Mouse (Mus musculus) spleen, adult 2 months (tissue): ENCODE measurements around the gene Cox7c. TPM values are rescaled to one million over a fixed set of nuclear protein-coding genes. Genes with fewer than 3 reads are reported as not detected.
"Not testable (repeated sequence)": the region's sequence is repeated elsewhere in the genome, so short reads cannot be mapped to it uniquely, and the experiment has no call there.

Experiments used
- DNase-seq, 2 experiments: peaks; one replicate each; pipeline versions ENCODE4 v3.0.0 to v3.0.0-alpha.2; 2012 to 2021; ENCODE audit warnings: low spot score in 2 of 2, low read depth in 1 of 2
- H3K27ac ChIP-seq: fragments of 200-500 bp; 2 replicates; pipeline ENCODE4 v1.5.1; 2012; ENCODE audit warnings: low read length, inconsistent platforms; ENCODE audit not compliant: insufficient read depth
- H3K27me3 ChIP-seq: fragments of 200-500 bp; 2 replicates; pipeline ENCODE4 v1.6.1; 2012; ENCODE audit warnings: mild to moderate bottlenecking, moderate library complexity, low read length, inconsistent platforms; ENCODE audit not compliant: control insufficient read depth, insufficient read depth
- H3K36me3 ChIP-seq: fragments of 200-500 bp; 2 replicates; pipeline ENCODE4 v1.6.1; 2012; ENCODE audit warnings: mild to moderate bottlenecking, low read length, inconsistent platforms; ENCODE audit not compliant: control insufficient read depth, insufficient read depth
- H3K4me1 ChIP-seq: fragments of 200-500 bp; 2 replicates; pipeline ENCODE4 v1.6.1; 2011; ENCODE audit warnings: inconsistent platforms; ENCODE audit not compliant: control insufficient read depth, insufficient read depth, insufficient read length
- H3K4me3 ChIP-seq: fragments of 200-500 bp; 2 replicates; pipeline ENCODE4 v1.5.1; 2011; ENCODE audit warnings: mild to moderate bottlenecking, inconsistent platforms; ENCODE audit not compliant: insufficient read depth, insufficient read length; ENCODE audit errors: extremely low read depth
- CTCF ChIP-seq: fragments of 200-500 bp; IDR thresholded peaks from 2 replicates; pipeline ENCODE4 v1.5.1; 2011; ENCODE audit warnings: mild to moderate bottlenecking, inconsistent platforms; ENCODE audit not compliant: insufficient read depth, insufficient read length, insufficient replicate concordance; ENCODE audit errors: extremely low read depth
- POLR2A ChIP-seq: fragments of 200-500 bp; IDR thresholded peaks from 2 replicates; pipeline ENCODE4 v1.6.1; 2011; ENCODE audit warnings: low read depth, low read length, inconsistent platforms
- WGBS: fragments of 180-500 bp; shearing (Covaris S2); methylation state at CpG from one replicate; pipeline ENCODE4 v1.1.7; 2018; 5-methylcytosine and 5-hydroxymethylcytosine counted together
- polyA plus RNA-seq: library from polyadenylated mRNA; depleted of rRNA; stranded (reverse); fragments of >200 nt; gene quantifications from 2 replicates; pipeline ENCODE4 v1.2.3, GENCODE M21; 2012; rRNA removed

Cox7c gene
- polyA plus RNA-seq = 105 and 142 TPM in 2 replicates

- Histone ChIP-seq H3K4me3 (peak within 1 kb of the TSS; percentile 89), H3K27me3 (no peaks in the 10 kb centered on the region), H3K36me3 (peaks cover 2% of the 10 kb centered on the region; the same call in 1 of the 2 replicates), H3K27ac (peak within 1 kb of the TSS; percentile 93), H3K4me1 (no peaks in the 10 kb centered on the region)
- whole genome bisulfite sequencing = under 1% methylated on average over 51 of the region's 51 CpGs
- peak; percentile 81 to 86 for DNase-seq
- peak; percentile 46 for TF ChIP-seq POLR2A
- TF ChIP-seq CTCF = no peak
Observed at GRCm38 (mm10) chr13:86046254-86046951, at the start of gene Cox7c. Cox7c (minus strand) TSS chr13:86046904.

- no peaks in the 10 kb centered on the region for H3K4me1 ChIP-seq
- no peak overlapping the region for H3K4me3 ChIP-seq
- no peaks in the 10 kb centered on the region for H3K27me3 ChIP-seq
- WGBS = 71% methylated on average over 3 of the region's 3 CpGs
- H3K36me3 ChIP-seq = no peaks in the 10 kb centered on the region
- TF ChIP-seq POLR2A (no peak), CTCF (no peak)
- H3K27ac ChIP-seq = no peak overlapping the region
- DNase-seq = no peak
Observed at GRCm38 (mm10) chr13:86068011-86068724, 21.5 kb upstream of the Cox7c start.

GRCm38 (mm10) chr13:86067508-86067907 is 20.8 kb upstream of the Cox7c start:
- H3K4me3 ChIP-seq = no peak overlapping the region
- no peaks in the 10 kb centered on the region for H3K27me3 ChIP-seq
- TF ChIP-seq CTCF (no peak), POLR2A (no peak)
- H3K4me1 ChIP-seq = no peaks in the 10 kb centered on the region
- no peak overlapping the region for H3K27ac ChIP-seq
- no peak for DNase-seq
- no peaks in the 10 kb centered on the region for H3K36me3 ChIP-seq

GRCm38 (mm10) chr13:86054091-86054490 is 7.4 kb upstream of the Cox7c start:
- not testable (repeated sequence) for H3K36me3 ChIP-seq, H3K27ac ChIP-seq, DNase-seq, H3K4me1 ChIP-seq, H3K4me3 ChIP-seq, H3K27me3 ChIP-seq
- WGBS = 37% methylated on average over 8 of the region's 8 CpGs

GRCm38 (mm10) chr13:86004907-86005675 is 41.6 kb downstream of the Cox7c start:
- H3K27me3 ChIP-seq = no peaks in the 10 kb centered on the region
- H3K4me1 ChIP-seq = no peaks in the 10 kb centered on the region
- WGBS = 86% methylated on average over 7 of the region's 7 CpGs
- no peak overlapping the region for H3K4me3 ChIP-seq
- TF ChIP-seq POLR2A = no peak
- TF ChIP-seq CTCF = no peak
- DNase-seq = no peak
- H3K27ac ChIP-seq = no peak overlapping the region
- H3K36me3 ChIP-seq = no peaks in the 10 kb centered on the region
